Mouse (Mus musculus) central nervous system, embryonic 11.5 days (tissue): ENCODE results near the gene Lgsn. TPM values are rescaled to one million over a fixed set of nuclear protein-coding genes. Genes with fewer than 3 reads are reported as not detected.

Experiments used
- polyA plus RNA-seq: library from polyadenylated mRNA; depleted of rRNA; stranded (reverse); fragments of >200 nt; gene quantifications from 2 replicates; pipeline ENCODE4 v1.2.3, GENCODE M21; 2012; rRNA removed

Gene Lgsn
- not detected in 2 replicates for polyA plus RNA-seq

GRCm38 (mm10) chr1:31176101-31176500 lies at the start of gene Lgsn:
Gene Lgsn (plus strand): TSS chr1:31176401.

GRCm38 (mm10) chr1:31222564-31222963 lies 46.4 kb downstream of the Lgsn start, which contains the start of the genes 4931428L18Rik and Pih1d3:
Gene 4931428L18Rik (minus strand): TSS chr1:31222684.
Gene Pih1d3 (plus strand): TSS chr1:31222838.

Other genes starting within 250 kb of the Lgsn start
- gene AC153137.1, start 198.4 kb upstream of the Lgsn start, polyA plus RNA-seq, result not detected in 2 replicates
- not detected in 2 replicates for gene 4931428L18Rik, start 46.3 kb downstream of the Lgsn start, polyA plus RNA-seq
- gene Pih1d3, start 46.4 kb downstream of the Lgsn start, polyA plus RNA-seq, result not detected in 2 replicates